Mouse (Mus musculus) right cerebral cortex, postnatal 25 days (tissue): ENCODE data around the gene Myl6b.
A peak's percentile ranks its signal among the peaks of the same experiment; 100 is the strongest.
"Not testable (repeated sequence)": the region's sequence is repeated elsewhere in the genome, so short reads cannot be mapped to it uniquely, and the experiment has no call there.

Experiments
- DNase-seq: peaks from one replicate; pipeline ENCODE4 v3.0.0; 2022

Myl6b gene

DNA sequence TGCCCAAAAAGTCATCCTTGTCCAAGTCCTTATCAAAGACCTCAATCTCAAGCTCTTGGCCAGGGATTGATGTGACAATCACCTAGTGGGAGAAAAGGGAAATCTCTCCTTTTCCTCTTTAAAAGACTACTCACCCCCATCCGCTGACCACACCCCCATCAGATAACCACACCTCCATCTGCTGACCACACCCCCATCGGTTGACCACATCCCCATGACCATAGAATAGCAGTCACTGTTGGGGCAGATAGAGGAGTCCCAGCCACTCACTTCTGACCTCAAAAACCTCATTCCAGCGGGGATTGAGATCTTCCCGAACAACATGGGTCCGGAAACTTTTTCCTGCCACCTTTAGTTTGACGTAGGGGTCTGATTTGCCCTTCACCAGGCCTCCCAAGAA, 18.2 kb upstream of the Myl6b start:
- DNase-seq: no peak

DNA sequence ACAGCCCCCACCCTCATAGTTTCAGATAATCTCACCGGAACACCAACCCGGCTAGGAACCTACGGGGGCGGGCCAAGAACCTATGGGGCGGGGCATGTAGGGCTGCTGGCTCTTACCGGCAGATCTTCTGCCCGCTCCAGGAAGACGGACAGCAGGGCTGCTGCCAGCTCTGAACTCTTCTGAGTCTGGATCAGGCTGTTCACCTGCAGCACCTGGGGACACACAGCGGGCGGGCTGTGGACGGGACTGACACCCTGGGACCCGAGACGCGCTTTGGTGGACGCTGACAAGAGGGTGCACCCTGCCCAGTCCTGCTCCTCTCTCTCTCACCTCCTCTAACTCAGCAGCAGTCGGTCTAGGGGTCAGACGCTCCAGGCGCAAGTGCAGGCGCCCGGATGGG, 17.5 kb upstream of the Myl6b start:
- DNase-seq: no peak

DNA sequence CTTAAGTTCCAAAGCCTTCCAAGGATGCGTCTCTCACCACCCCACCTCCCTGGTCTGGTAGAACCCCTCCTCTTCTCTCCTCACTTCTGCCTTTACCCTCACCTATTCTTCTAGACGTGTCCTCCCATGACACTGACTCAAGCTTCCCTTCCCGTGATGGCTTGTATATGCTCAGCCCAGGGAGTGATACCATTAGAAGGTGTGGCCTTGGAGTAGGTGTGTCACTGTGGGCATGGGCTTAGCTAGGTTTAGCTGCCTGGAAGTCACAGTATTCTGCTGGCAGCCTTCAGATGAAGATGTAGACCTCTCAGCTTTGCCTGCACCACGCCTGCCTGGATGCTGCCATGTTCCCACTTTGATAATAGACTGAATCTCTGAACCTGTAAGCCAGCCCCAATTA, 16.6 kb upstream of the Myl6b start:
- no peak for DNase-seq

DNA sequence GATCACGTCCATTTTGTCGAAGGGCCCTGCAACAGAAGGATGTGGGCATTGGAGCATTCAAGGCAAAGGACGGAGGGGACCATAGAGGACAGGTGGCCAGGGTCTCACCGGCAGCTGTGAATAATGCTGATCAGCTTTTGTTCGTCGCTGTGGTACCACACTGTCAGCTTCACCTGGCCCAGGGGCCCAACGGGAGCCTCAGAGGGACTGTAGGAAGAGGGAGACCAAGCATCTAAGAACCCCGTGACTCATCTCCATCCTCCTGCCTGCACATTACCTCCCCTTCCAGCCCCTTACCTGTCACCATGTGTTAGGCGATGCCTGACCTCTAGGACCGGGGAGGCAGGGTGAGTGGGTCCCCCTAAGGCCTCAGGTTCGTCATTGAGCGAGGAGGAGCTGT, 13.3 kb upstream of the Myl6b start:
- DNase-seq: no peak

DNA sequence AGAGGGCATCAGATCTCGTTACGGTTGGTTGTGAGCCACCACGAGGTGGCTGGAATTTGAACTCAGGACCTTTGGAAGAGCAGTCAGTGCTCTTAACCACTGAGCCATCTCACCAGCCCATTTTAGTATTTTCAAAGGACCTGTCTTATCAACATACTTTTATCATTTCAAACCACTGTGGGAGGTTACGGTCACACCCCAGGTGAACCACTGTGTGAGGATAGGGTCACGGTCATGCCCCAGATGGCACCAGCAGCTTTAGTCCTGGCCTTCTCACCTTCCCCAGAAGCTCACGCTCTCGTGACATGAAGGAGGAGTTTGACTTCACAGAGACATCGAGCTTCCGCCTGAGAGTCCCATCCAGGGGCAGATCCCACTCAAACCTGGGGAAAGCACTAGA, 12.7 kb upstream of the Myl6b start:
- no peak for DNase-seq

DNA sequence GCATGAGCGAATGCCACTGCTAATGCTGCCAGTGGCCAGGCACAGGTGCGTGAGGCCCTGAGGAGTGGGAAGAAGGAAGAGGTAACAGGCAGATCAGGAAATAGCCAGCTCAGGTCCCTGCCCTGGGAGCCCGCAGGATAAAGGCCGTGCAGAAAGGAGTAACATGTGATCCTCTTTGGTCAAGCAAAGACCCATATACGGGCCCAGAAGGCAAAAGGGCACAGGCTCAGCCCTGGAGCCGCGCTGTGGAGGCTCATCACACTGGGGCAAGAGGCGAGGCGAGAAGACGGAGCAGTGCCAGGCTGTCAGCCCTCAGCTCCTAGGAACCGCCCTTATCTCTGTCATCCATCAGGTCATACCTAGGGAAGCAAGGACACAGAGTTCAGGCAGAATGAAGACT, 11.8 kb upstream of the Myl6b start:
- no peak for DNase-seq

DNA sequence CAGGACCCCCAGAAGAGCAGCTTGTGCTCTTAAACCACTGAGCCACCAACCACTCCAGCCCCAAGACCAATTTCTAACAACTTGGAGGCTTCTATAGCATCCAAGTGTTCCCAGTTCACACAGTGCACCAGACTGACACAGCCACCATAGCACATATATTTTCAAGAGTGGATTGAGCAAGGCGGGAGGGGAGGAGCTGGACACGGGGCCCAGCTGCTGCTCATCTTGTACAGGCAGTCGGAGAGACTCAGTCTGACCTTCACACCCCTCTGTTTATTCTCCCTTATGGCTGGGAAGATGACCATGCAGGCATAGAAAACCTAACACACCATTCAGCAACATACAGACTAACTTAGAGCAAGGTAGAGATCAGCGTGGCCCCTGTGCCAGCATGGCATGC, 11.3 kb upstream of the Myl6b start:
- no peak for DNase-seq

DNA sequence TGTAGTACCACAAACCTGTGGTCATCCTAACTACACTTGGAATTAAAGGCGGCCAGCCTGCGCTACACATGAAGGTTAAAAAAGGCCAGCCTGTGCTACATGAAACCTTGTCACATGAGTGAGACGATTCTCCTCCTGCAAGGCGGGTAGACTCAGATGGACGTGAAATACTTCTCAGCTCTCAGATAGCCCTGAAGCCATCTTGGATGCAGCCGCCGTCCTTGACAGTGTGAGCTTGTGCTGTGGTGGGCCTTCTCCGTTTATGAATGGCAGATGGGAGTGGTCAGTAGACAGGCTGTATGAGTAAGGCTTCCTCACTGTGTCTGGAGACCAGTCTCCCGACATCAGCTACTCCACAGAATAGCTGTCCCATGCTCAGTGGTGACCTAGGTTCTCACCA, 10.7 kb upstream of the Myl6b start:
- DNase-seq: no peak

DNA sequence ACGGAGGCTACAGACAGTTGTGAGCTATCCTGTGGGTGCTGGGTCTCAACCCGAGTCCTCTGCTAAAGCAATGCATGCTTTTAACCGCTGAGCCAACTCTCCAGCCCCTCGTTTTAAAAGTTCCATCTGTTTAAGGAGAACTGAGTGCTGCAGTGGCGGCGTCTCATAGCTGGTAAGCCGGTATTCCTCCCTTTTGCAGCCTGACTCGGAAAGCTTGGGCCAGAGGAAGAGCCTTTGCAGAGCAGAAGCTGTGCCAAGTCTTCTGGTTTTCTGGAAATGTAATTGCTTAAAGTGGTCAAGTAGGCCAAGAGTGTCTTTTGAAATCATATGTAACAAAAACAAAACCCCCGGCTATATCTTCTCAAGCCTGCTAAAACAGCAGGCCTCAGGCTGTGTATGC, 9.8 kb upstream of the Myl6b start:
- DNase-seq: no peak

DNA sequence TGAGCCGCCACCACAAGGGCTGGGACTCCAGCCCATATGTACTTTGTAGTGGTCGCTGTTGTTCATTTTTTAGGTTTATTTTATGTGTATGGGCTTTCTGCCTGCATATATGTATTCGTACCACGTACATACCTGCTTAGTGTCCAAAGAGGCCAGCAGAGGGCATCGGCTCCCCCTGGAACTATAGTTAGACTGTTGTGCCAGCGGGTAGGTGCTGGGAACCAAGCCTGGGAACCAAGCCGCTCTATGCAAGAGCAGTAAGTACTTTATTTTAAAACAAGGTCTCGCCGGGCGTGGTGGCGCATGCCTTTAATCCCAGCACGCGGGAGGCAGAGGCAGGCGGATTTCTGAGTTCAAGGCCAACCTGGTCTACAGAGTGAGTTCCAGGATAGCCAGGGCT, 7.5 kb upstream of the Myl6b start:
- no peak for DNase-seq

DNA sequence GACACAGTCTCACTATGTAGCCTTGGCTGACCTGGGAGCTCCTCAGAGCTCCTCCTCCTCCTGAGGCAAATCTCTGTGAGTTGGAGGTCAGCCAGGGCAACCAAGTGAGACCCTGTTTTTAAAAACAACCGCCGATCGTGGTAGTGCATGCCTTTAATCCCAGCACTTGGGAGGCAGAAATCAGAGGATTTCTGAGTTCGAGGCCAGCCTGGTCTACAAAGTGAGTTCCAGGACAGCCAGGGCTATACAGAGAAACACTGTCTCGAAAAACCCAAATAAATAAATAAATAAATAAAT, 6.8 kb upstream of the Myl6b start:
- DNase-seq: not testable (repeated sequence)

DNA sequence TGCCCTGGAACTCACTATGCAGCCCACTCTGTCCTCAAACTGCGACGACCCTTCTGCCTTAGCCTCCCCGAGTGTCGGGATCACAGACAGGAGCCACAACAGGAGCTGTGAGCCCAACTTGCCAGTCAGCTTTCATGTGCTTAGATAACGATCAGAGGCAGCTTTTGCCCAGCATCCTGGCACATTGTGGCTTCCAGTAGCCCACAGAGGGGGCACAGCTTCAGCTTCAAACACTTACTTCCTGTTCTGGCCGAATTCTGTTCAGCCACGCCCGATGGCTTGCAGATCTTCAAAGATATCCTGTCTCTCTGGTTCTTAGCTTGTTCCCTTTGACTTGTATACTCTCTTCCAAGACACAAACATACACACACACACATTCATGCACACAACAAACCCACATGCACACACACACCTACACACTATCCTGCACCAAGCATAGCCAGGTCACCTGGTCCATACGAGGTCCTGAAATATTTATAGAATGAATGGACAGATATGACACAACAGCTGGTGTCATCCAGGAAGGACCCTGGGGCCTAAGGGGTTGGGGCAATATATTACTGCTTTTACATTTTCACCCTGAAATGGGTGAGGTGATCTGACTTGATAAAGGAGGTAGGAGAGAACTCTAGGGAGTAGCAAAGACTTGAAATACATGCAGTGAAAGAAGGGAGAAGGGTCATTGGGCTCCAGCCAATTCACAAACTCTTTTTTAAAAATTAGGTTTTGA, 6.3 kb upstream of the Myl6b start:
- no peak for DNase-seq

DNA sequence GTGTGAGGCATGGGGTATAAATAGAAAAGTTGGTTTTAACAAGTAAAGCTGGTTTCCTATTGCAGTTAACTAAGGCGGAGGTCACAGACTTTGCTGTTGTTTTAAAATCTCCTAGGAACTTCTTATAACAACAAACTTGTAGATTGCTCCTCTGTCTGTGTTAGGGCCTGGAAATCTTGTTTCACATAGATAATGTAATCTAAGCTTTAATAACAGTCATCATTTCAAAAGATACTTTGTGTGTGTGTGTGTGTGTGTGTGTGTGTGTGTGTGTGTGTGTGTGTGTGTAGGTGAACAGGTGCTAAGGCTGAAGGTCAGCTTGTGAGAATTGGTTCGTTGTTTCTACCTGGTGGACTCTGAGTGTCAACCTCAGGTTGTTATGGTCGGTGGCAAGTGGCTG, 5.5 kb upstream of the Myl6b start:
- no peak for DNase-seq

DNA sequence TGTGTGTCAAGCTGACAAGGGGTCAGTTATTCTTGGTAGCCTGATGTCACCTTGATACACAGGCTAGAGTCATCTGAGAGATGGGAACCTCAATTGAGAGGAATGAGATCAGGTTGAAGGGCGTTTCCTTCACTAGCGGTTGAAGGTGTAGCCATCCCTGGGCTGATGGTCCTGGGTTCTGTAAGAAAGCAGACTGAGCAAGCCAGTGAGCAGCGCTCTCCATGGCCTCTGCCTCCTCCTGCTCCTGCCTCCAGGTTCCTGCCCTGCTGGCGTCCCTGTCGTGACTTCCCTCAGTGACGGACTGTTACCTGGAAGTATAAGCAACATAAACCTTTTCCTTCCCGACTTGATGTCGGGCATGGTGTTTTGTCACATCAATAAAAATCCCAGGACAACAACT, 5.0 kb upstream of the Myl6b start:
- DNase-seq: no peak

DNA sequence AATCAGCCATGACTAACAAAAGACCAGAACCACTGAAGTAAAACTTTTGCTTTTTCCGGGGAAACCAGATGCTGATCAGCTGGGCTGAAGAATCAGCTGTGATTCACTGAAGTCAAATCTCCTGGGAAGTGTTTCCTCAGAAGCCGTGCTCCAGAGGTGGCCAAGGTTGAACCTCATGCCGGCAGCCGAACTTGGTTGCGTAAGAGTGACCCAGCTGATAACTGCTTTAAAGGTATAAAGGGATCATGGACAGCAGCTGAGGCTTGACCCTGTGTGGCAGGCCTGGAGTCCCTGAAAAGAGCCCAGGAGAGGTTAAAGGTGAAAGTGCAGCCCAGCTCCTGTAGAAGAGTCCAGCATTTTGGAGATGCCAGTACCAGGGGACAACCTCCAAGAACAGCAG, 3.9 kb upstream of the Myl6b start:
- DNase-seq: no peak

DNA sequence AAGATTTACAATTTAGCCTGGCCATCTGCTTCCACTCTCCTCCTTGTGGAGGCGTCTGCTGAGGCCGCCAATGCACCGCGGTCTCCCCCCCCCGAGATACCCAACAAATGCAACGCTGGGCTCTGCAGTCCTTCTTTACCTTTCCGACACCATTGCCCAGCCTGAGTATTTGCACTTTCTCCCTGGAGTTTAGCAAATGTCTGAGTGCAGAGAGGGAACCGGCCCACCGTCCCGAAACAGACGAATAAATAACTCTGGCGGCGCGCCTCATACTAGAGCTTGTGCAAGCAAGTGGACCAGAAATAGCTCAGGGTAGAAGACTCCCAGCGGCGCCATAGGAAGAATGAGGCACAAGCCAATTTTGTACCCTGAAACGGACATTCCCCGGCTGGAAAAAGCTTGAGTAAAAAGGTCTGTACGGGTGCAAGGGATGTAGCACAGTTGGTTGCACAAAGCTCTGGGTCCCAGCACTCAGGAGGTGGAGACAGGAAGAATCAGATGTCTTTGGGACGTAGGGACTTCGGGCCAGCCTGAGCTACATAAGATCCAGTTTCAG, 709 bp upstream of the Myl6b start:
- peak; percentile 67 for DNase-seq

DNA sequence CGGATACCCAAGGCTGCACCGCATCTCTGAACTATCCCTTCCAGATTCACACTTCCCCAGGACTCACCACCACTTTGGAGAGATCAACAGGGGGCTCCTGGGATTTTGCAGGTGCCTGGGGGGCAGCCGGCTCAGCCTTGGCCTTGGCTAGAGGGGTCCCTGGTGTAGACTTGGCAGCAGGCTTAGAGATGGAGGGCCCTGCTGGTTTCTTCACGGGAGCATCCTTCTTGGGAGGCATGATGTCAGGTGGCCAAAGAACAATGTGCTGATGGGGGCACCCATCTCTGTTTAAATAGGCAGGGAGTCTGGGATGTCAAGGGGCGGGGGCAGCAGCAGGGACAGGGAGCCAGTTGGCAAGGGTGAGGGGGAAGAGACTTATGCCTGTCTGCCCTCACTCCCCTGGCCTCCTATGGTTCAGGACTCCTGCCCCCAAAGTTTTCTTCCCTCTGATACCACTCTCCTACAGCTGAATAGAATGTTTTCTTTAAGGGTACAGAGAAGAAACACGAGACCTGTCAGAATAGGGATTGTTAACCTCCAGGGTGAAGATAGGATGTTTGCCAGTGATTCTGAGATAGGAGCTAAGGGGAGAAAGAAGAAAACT, 1.2 kb downstream of the Myl6b start:
- no peak for DNase-seq

DNA sequence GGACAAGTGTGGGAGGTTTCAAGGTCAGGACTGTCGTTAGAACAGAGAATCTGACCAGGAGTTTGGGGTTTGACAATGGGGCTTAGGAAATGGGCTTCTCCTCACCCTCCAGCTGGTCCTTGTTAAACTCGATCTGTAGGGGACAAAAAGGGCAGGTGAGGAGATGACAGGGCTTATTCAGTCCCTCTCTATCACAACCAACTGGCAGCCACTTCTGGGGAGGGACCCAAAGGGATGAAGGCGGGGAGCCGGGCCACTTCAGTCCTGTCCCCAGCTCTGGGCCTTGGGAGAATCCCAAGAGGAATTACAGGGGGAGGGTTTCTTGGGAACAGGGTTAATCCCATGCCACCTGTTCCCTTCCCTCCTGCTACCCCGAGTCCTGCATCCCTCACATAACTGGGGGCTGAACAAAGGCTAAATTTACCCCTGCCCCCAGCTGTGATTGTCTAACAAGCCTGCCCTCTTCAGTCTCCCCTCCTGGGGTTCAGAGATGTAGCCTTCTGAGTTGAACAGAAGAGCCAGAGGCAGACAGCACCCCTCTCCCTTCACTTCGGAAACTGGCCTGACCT, 1.9 kb downstream of the Myl6b start:
- DNase-seq: no peak

DNA sequence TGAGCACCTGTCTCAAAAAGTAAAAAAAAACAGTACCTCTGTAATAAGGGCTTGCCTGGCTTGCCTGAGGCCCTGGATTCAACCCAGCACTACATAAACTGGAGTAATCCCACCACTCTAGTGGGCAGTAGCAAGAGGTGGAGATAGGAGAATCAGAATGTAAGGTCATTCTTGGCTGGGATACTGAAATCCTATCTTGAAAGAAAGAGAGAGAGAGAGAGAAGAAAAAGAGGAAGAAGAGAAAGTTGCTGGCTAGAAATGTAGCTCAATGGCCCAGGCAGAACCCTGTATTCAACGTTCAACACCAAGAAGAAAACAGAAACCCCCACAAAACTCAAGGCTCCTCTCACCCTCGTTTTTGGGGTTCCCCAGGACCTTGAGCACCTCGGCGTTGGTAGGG, 2.6 kb downstream of the Myl6b start:
- no peak for DNase-seq

DNA sequence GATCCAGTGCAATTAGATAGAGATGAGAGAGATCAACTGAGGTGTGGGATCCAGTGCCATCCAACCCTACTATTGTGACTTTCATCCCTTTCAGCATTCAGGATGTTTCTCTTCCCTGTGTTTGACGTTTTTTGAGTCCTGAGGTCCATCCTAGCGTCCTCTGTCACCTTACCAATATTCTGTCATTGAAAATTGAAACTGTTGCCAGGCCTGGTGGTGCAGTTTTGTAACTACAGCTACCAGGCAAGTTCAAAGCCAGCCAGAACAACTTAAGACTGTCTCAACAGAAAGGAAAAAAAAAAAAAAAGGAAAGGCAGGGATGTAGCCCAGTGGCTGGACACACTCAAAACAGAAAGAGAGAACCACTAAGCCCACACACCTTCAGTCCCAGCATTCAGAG, 3.2 kb downstream of the Myl6b start:
- no peak for DNase-seq

DNA sequence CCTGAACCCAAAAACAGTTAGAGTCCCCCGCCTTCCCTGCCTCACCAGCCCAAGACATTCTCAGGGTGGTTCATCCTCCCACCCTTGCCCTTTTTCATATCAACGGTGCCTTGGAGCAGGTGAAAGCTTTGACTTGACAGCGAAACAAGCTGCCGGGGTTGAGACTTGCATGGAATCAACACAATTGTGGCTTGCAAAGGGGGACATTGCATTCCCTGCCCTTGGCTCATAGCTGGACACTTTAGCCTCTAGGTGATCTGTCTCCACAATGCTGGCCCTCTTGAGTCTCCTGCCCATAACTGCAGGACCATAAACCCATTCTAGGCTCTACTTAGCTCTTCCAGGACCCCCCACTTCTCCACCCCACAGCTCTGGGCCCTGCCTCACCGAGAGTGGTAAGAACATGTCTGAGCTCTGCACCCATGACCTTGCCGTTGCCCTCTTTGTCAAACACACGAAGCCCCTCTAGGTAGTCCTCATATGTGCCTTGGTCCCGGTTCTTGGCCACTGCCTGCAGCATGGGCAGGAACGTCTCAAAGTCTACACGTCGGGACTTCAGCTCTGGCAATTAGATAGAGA, 3.7 kb downstream of the Myl6b start:
- DNase-seq: no peak

DNA sequence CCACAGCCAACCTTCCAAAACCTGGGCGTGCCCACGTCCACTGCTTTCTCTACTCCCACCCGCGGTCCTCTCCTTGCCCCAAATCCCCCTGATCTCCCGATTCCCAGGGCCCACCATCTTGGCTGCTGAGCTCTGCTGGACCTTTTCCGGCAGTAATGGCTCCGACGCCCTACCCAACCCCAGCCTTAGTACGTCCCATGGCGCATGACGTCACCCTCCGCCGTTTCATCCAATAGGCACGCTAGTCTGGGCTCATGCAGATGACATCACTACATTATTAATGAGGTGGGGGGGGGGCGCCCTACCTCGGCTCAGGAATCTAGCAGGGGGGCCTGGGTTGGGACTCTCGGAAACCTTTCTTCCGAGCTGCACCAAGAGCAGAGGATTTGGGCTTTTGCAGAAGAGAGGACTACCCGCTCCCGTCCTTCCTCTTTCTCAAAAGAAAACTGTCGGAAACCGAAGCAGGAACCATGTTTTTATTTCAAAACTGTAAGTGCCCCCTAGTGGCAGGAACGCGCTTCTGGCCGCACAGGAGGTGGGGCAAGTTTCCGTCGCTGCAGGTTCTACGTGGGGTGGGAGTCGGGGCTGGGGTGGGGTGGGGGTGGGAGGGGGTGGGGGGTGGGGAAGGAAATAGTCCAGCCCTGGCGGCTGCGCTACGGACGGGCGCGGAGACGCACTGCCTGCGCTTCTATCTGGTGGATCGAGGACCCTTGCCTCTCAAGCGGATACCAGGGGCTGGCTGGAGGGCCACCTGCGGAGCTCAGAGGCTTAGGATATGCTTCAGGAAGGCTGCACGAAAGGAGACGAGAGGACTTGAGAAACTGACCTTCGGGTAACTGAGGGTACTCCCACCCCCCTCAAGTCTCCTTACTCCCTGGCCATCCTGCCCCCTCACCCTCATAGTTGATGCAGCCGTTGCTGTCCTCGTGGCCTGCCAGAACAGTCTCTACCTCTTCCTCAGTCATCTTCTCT, 4.5 kb downstream of the Myl6b start, which contains the start of gene Myl6:
TSS of gene Myl6 (minus strand) at position 451 of the 972 bp plus-strand sequence.
- peak; percentile 95 for DNase-seq

DNA sequence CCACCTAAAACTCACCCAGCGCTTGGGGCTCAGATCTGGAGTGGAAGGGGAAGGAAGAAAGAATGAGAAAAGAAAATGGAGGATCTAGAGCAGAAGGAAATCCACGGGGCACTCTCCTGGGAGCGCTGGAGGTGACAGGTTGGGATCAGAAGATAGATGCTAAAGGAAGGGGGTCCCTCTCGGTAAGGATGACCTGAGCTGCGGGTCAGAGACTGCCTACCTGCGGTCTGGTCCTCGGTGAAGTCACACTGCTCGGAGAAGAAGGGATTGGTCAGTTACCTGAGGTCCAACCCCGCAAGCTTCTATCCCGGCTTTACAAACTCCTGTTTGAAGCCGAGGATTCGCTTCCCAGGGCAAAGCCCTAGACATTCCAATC, 5.2 kb downstream of the Myl6b start:
- DNase-seq: peak; percentile 23
